Mouse (Mus musculus): ENCODE results near the gene Resp18. TPM values are rescaled to one million over a fixed set of nuclear protein-coding genes. Genes with fewer than 3 reads are reported as not detected.
A peak's percentile ranks its signal among the peaks of the same experiment; 100 is the strongest.
"Not testable (repeated sequence)": the region's sequence is repeated elsewhere in the genome, so short reads cannot be mapped to it uniquely, and the experiment has no call there.

Resp18 gene
- polyA plus RNA-seq, 1 experiment: 162 TPM

GRCm38 (mm10) chr1:75244175-75244826 is 33.9 kb downstream of the Resp18 start:
- Histone ChIP-seq H3K4me3 (ENCODE audit: insufficient read depth, low read length) (no peak overlapping the region), H3K4me1 (ENCODE audit: control insufficient read depth, insufficient read depth, low read length) (peaks cover 2% of the 10 kb centered on the region), H3K27ac (ENCODE audit: insufficient read depth, low read length) (peak overlapping the region; percentile 32; the same call in 1 of the 2 replicates)
- TF ChIP-seq CTCF (IDR thresholded peaks at IDR 0.05; ENCODE audit: extremely low read depth, insufficient read depth, low read length) (no peak), POLR2A (IDR thresholded peaks at IDR 0.05; ENCODE audit: extremely low read depth, insufficient read depth, low read length) (no peak)

GRCm38 (mm10) chr1:75243411-75243810 is 34.8 kb downstream of the Resp18 start:
- no peak overlapping the region for H3K27ac ChIP-seq (ENCODE audit: insufficient read depth, low read length)
- H3K4me1 ChIP-seq (ENCODE audit: control insufficient read depth, insufficient read depth, low read length): peaks cover 2% of the 10 kb centered on the region
- TF ChIP-seq CTCF (IDR thresholded peaks at IDR 0.05; ENCODE audit: extremely low read depth, insufficient read depth, low read length): no peak
- TF ChIP-seq POLR2A (IDR thresholded peaks at IDR 0.05; ENCODE audit: extremely low read depth, insufficient read depth, low read length): no peak
- H3K4me3 ChIP-seq (ENCODE audit: insufficient read depth, low read length): no peak overlapping the region

- TF ChIP-seq CTCF (IDR thresholded peaks at IDR 0.05; ENCODE audit: extremely low read depth, insufficient read depth, low read length) (no peak), POLR2A (IDR thresholded peaks at IDR 0.05; ENCODE audit: extremely low read depth, insufficient read depth, low read length) (no peak)
- no peak overlapping the region; the same call in 1 of the 2 replicates for H3K4me3 ChIP-seq (ENCODE audit: insufficient read depth, low read length)
- peaks cover 1% of the 10 kb centered on the region; the same call in 1 of the 2 replicates for H3K4me1 ChIP-seq (ENCODE audit: control insufficient read depth, insufficient read depth, low read length)
- H3K27ac ChIP-seq (ENCODE audit: insufficient read depth, low read length): peak overlapping the region; percentile 91
Measured at GRCm38 (mm10) chr1:75239591-75239990, 38.6 kb downstream of the Resp18 start.

DNA sequence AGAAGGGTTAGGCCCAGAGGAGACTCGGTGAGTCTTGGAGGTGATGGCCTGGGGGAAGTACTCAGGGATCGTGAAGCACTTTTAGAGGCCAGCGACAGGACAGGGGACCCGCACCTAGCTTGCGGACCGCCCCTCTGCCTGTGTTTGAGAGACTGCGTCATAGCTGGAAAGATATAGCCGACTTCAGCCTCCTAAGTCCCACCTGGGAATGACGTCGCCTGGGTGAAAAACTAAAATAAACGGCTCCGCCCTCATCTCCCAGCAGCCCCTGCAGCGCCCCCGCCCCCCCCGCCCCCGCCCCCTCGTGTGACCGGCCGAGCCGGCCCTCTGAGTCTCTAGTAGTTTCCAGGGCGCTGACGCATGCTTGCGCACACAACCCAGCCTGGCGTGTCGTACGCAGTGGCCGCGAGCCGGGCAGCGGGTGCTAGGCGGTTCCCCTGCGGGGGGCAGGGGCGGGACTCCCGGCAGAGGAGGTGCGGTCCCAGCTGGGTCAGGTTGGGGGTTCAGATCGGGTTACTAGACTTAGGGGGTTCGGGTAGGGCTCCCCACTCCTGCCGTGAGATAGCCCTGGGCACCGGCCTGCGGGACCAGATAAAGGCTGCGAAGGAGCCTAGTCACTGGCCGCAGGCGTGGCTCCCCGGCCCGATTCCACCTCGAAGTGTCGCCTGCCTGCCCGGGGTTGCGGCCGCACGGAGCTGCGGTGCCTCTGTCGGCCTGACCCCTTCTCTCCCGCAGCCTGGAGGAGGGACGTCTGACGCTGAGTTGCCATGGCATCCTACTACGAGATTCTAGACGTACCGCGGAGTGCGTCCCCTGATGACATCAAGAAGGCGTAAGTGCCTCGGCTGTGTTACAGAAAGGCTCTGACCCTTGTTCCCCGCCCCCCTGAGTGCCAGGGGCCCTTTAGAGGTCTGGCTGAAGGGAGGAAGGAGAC is 41.8 kb downstream of the Resp18 start, which contains the start of gene Dnajb2:
Dnajb2 (plus strand) TSS at position 290 of the 934 bp plus-strand sequence.
- peak within 1 kb of the TSS; percentile 99 for H3K27ac ChIP-seq (ENCODE audit: insufficient read depth, low read length)
- peaks cover 1% of the 10 kb centered on the region; the same call in 1 of the 2 replicates for H3K4me1 ChIP-seq (ENCODE audit: control insufficient read depth, insufficient read depth, low read length)
- TF ChIP-seq POLR2A (IDR thresholded peaks at IDR 0.05; ENCODE audit: extremely low read depth, insufficient read depth, low read length) (peak; percentile 88), CTCF (IDR thresholded peaks at IDR 0.05; ENCODE audit: extremely low read depth, insufficient read depth, low read length) (no peak)
- H3K4me3 ChIP-seq (ENCODE audit: insufficient read depth, low read length): peak within 1 kb of the TSS; percentile 59

- H3K4me1 ChIP-seq (ENCODE audit: control insufficient read depth, insufficient read depth, low read length): peaks cover 1% of the 10 kb centered on the region; the same call in 1 of the 2 replicates
- TF ChIP-seq POLR2A (IDR thresholded peaks at IDR 0.05; ENCODE audit: extremely low read depth, insufficient read depth, low read length): 0 out of 2 replicates have a peak, but pooled peaks have one; percentile 22
- peak; percentile 69 for TF ChIP-seq CTCF (IDR thresholded peaks at IDR 0.05; ENCODE audit: extremely low read depth, insufficient read depth, low read length)
- no peak overlapping the region for H3K4me3 ChIP-seq (ENCODE audit: insufficient read depth, low read length)
- no peak overlapping the region for H3K27ac ChIP-seq (ENCODE audit: insufficient read depth, low read length)
Measured at GRCm38 (mm10) chr1:75234606-75235005, 43.6 kb downstream of the Resp18 start.

DNA sequence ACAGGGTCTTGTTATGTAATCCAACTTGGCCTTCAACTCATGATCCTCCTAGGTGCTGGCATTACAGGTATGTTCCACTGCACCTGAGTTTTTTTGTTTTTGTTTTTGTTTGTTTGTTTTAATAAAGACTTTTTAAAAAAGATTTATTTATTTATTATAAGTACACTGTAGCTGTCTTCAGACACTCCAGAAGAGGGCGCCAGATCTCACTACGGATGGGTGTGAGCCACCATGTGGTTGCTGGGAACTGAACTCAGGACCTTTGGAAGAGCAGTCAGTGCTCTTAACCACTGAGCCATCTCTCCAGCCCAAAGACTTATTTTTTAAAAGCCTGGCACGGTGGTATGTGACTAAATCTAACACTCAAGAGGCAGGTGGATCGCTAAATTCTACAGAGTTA is 45.7 kb downstream of the Resp18 start:
- not testable (repeated sequence) for H3K27ac ChIP-seq (ENCODE audit: insufficient read depth, low read length); H3K4me3 ChIP-seq (ENCODE audit: insufficient read depth, low read length)

DNA sequence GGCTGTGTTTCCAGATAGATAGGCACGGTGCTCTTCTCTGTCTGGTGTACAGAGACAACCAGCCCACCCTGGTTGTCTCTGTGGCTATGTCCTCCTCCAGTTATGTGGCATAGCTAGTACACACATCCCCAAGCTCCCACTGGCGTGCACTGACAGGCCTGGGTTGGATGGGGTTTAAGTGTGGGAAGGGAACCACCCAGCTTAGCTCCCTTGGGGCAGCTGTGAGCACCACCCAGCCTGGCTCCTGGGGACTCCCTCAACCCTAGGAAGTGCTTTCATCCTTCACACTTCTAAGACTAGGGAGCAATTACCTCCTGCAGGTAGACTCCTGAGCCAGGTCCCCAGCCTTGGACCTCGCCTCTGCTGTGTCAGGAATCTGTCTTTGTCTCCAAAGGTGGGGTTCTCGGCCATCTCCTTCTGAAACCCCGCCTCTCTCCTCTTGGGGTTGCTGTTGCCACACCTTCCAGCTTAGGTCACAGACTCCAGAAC is 46.5 kb downstream of the Resp18 start, which contains the start of gene A630095N17Rik:
A630095N17Rik (minus strand) TSS at position 439 of the 489 bp plus-strand sequence.
- H3K27ac ChIP-seq (ENCODE audit: insufficient read depth, low read length): no peak within 1 kb of the TSS
- no peak for TF ChIP-seq POLR2A (IDR thresholded peaks at IDR 0.05; ENCODE audit: extremely low read depth, insufficient read depth, low read length)
- TF ChIP-seq CTCF (IDR thresholded peaks at IDR 0.05; ENCODE audit: extremely low read depth, insufficient read depth, low read length): no peak

More for the DNA sequence above, 45.7 kb downstream of the Resp18 start:
- not testable (repeated sequence) for H3K4me1 ChIP-seq (ENCODE audit: control insufficient read depth, insufficient read depth, low read length)

GRCm38 (mm10) chr1:75231224-75231623 is 47.0 kb downstream of the Resp18 start:
- H3K4me3 ChIP-seq (ENCODE audit: insufficient read depth, low read length): no peak overlapping the region
- H3K27ac ChIP-seq (ENCODE audit: insufficient read depth, low read length): no peak overlapping the region
- TF ChIP-seq POLR2A (IDR thresholded peaks at IDR 0.05; ENCODE audit: extremely low read depth, insufficient read depth, low read length) (no peak), CTCF (IDR thresholded peaks at IDR 0.05; ENCODE audit: extremely low read depth, insufficient read depth, low read length) (no peak)
- peaks cover 1% of the 10 kb centered on the region; the same call in 1 of the 2 replicates for H3K4me1 ChIP-seq (ENCODE audit: control insufficient read depth, insufficient read depth, low read length)

More for the DNA sequence above, 46.5 kb downstream of the Resp18 start, which contains the start of gene A630095N17Rik:
- H3K4me1 ChIP-seq (ENCODE audit: control insufficient read depth, insufficient read depth, low read length): peaks cover 1% of the 10 kb centered on the region; the same call in 1 of the 2 replicates
- no peak within 1 kb of the TSS for H3K4me3 ChIP-seq (ENCODE audit: insufficient read depth, low read length)

DNA sequence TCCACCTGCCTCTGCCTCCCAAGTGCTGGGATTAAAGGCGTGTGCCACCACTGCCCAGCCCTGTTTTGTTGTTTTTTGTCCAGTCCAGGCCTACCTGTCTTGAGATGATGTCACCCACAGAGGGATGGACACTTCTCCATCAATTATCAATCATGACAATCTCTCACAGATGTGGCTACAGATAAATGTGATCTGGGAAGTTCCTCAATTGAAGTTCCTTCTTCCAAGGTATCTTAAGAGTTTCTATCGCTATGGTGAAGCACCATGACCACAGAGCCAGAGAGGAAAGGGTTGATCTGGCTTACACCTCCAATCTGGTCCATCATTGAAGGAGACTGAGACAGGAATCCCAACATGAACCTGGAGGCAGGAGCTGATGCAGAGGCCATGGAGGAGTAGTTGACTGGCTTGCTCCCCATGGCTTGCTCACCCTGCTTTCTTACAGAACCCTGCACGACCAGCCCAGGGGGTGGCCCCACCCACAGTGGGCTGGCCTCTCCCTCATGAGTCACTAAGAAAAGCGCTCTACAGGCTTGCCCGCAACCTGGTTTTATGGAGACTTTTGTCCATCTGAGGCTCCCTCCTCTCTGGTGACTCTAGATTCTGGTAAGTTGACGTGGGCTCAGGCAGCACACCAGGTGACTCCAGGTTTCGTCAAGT is 47.8 kb downstream of the Resp18 start:
- TF ChIP-seq POLR2A (IDR thresholded peaks at IDR 0.05; ENCODE audit: extremely low read depth, insufficient read depth, low read length) (no peak), CTCF (IDR thresholded peaks at IDR 0.05; ENCODE audit: extremely low read depth, insufficient read depth, low read length) (no peak)
- no peak overlapping the region for H3K4me3 ChIP-seq (ENCODE audit: insufficient read depth, low read length)
- H3K4me1 ChIP-seq (ENCODE audit: control insufficient read depth, insufficient read depth, low read length): no peaks in the 10 kb centered on the region; the same call in 1 of the 2 replicates
- no peak overlapping the region for H3K27ac ChIP-seq (ENCODE audit: insufficient read depth, low read length)
